Mouse (Mus musculus): ENCODE data around the gene Ddx41.

The Ddx41 gene

DNA sequence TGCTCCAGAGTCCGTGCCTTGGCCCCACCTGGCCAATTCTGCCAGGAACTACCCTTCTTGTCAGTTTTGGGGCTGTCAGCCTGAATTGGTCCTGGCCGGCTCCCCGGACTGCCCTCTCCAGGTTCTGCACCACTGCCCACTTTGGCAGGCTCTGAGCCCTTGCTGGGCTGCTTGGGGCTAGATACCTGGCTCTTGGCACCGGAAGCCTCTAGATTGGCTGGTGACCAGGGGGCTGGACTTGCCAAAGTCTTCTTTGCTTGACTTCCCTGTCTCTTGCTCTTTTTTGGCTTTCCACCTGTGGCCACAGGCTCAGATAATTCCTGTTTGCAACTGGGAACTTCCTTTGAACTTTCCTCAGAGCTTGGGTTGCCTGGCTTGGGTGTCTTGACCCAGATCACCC, 6.4 kb upstream of the Ddx41 start:
- no peak for DNase-seq (ENCODE audit: low spot score in 2 of 2)

DNA sequence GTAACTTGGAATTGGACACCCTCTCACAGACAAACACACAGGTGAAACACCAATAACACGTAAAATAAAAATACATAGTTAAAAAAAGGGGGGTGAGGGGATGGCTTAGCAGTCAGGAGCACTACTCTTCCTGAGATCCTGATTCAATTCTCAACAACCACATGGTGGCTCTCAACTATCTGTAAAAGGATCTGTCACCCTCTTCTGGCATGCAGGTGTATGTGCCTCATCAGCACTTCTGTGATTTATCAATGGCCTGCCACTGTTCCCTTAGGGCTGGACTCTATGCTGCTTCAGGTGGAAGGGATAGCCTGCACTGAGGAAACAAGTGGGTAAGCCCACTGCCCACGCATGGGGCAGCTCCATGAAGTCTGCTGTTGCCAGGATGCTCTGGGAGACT, 4.5 kb upstream of the Ddx41 start:
- peak; percentile 37 to 46 for DNase-seq (ENCODE audit: low spot score in 2 of 2)

DNA sequence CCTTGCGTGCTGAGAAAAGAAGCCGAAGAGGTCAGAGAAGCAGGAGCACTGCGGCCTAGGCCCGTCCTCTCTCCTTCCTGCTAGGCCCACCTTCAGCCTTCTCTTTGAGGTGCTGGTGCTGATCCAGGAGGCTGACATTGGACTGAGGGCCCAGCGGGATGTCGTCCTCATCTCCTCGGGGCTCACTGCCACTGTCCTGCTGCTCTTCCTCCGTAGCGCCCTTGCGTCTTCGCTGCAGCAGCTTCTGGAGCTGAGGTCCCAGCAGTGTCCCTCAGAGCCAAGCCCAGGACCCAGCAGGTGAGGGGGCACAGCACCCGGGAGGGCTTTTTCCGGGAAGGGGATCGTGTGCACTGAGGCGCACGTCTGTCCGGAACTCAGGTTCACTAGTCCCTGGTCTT, 663 bp downstream of the Ddx41 start:
- DNase-seq (ENCODE audit: low spot score in 2 of 2), result no peak

DNA sequence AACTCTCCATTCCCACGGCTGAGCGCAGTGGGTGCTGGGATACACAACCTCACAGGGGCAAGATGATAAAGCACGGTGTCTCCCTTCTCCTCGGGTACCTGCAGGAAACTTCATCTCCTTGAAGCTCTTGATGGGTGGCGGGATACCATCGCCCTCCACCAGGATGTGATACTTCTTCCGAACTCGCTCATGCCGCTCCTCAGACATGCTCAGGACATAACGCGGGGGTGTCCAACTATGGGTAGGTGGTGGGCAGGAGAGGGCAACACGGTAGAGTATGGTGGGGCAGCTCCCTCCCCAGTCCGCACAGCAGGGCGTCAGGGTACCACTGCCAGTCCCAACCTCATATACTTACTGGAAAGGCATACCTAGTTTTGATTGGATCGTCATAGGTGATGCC, 1.3 kb downstream of the Ddx41 start:
- no peak for DNase-seq (ENCODE audit: low spot score in 2 of 2)

DNA sequence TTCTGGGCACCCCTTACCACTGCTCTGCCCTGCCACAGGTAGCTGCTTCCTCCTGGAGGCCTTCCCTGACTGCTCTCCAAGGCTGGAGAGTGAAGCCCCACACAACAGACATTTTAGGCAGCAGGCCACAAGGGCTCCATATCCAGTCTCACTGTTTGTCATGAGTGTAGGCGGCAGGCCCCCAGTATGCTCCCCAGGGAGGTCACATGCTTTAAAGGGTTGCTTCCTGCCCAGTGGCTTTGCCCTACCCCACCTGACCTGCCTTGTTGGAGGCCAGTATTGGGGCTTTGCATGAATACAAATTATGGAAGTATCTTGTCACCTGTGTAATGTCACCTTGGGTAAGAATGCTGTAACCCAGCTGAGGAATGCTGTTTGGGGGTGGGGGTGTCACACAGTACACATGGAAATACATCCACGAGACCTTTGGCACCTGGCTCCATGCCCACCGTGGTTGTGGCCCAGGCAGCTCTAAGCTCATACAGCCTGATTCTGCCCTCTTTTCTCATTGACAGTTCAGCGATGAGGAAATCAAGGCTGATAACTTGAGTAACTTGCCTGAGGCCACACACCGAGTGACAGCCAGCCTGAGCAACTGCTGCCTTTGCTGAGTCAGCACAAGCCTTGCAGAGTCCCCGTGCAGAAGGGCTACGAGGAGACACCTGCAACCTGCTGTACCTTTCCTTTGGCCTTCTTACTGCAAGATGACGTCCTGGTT, 7.1 kb downstream of the Ddx41 start, which contains the start of gene Dok3:
Gene Dok3, minus strand, starts transcription at position 99 of the 718 bp plus-strand sequence.
- peak; percentile 92 to 93 for DNase-seq (ENCODE audit: low spot score in 2 of 2)

DNA sequence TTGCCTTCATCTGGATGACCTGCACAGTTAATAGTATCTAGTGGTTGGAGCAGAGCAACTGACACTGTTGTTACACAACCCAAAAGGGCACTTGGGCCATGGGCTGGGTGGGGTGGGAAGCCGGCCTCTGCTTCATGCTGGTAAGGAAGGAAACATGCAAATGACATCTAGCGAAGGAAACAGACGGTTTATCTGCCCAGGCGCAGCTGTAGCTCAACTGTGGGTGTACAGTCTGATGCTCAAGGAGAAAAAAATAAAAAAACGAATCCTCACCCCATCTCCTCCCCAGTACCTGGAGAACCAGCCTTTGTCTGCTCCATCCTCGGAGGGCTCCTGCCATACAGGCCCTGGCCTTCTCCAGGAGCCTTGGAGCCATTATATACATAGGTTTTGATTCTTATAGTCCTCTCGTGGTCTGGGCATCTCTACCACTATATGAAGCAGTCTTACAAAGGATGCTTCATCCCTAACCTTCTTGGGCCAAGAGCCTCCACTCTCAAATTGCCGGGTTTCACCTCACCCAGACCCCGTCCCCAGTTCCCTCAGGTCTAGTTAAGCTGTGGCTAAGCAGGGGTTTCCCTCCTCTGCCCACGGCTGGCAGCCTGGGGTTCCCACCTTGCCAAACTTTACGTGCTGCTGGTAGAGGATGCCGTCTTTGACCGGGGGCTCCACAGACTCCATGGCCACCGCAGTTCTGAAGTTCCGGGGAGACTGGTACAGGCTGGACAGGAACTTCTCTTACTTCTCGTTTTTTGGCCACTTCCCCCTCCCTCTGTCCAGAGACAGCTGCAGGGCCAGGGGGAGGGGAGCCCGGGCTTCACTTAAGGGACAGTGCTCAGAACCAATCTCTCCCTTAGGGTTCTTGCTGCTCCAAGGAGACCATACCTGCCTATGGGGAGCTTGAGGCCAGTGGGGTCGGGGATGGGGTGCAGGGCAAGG, 8.4 kb downstream of the Ddx41 start:
- DNase-seq (ENCODE audit: low spot score in 2 of 2), result peak; percentile 79 to 80

DNA sequence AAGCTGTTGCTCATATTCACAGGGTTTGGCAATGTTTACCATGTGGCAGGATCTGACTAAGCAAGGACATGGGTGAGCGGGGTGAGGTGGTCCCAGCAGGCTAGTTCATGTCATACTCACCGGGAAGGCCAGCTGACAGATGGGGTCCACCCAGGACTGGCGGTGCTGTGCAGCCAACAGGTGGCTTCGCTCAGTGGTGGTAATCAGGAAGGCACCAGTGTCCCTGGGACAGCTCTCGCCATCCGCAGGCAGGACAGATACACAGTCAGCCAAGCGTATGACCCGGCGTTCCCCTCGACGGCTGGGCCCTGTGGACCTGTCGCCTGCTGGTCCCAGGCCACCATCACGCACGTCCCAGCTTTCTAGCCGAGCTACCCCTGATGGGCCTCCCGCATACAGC, 9.2 kb downstream of the Ddx41 start:
- peak; percentile 40 to 47 for DNase-seq (ENCODE audit: low spot score in 2 of 2)

DNA sequence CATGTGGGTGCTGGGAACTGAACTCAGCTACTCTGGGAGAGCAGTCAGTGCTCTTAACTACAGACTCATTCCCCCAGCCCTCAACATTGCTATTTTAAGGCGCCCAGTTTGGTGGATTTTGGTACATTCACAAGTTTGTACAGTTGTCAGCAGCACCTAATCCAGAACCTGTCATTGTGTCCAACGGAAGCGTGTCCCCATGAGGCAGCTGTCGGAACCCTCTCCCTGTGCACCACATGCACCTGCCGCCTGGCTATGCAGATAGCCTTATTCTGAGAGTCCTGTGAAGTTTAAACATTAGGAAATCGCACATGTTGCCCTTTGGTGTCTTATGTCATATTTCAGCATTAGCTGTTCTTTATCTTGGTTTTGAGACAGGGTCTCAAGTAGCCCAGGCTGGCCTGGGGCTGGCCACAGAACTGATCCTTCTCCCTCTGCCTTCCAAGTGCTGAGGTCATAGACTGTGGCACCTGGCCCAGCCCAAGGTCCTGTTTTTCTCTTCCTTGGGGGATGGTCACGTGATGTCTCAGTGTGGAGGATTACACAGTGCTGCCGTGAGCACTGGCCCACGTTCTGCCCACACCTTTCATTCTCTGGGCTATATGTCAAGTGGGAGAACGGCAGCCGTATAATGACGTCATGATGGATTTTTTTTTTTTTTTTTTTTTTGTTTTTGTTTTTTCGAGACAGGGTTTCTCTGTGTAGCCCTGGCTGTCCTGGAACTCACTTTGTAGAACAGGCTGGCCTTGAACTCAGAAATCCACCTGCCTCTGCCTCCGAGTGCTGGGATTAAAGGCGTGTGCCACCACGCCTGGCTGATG, 10.5 kb downstream of the Ddx41 start:
- DNase-seq (ENCODE audit: low spot score in 2 of 2), result no peak

DNA sequence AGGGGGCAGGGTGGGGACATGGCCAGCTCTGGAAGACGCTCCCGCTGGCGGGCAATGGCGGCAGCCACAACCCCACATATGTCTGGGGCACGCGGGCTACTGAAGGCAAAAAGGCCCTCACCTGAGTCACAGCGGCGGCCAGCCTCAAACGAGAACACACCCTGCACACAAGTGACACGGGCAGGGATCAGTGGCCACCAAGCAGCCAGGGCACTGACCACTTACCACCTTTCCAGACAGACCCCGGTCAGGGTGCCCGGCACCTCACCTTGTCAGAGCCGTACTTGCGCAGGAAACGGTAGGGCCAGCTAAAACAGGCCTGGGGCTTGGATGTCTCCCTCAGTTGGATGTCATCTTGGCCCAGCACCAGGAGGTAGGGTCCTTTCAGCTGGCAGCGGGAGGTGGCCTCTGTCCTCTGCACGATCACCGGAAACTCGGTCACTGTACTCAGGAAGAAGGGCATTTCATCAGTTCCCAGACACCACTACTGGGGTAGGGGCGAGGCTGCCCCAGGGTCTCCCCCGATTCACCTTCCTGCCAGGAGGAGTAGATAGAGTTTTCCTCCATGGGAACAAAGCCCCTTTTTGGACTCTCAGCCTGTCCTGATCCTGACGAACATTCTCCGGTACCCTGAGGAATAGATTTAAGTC, 12.4 kb downstream of the Ddx41 start:
- DNase-seq (ENCODE audit: low spot score in 2 of 2), result no peak

DNA sequence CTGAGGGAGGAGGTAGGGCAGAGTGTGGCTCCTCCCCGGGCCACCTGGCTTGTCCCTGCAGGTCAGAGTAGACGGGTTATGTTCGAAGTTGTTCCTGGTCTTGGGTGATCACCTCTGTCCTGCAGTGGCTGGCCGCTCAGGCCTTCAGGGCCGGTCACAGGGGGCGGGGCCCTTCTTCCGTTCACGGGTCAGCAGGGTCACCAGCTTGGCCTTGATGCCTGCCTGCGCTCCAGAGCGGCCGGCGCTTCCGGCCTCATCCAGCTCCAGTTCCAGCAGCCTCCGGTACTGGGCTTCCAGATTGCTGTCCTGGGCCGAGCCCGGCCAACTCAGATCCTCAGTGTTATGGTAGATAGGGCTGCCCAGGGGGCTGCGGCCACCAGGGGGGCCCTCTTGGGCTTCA, 13.2 kb downstream of the Ddx41 start:
- peak in 1 of 2 experiments; percentile 25 for DNase-seq (ENCODE audit: low spot score in 2 of 2)

DNA sequence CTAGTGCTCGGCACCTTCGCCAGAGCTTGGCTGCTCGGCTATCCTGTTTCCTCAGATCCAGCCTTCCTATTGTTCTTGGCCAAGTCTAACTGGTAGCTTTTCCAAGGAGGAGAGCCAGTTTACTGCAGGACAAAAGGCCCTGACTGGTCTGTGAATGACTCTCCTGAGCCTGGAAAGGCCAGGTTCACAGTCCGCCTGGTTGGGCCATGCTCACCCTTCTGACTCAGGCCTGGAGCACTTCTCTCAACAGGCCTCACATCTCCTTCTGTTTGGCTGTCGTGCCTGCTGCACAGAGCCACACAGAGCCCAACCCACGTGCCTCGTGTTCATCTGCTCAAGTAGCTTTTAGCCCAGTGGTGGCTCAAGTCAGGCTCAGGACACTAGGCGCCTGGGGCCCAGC, 13.7 kb downstream of the Ddx41 start:
- DNase-seq (ENCODE audit: low spot score in 2 of 2), result no peak

DNA sequence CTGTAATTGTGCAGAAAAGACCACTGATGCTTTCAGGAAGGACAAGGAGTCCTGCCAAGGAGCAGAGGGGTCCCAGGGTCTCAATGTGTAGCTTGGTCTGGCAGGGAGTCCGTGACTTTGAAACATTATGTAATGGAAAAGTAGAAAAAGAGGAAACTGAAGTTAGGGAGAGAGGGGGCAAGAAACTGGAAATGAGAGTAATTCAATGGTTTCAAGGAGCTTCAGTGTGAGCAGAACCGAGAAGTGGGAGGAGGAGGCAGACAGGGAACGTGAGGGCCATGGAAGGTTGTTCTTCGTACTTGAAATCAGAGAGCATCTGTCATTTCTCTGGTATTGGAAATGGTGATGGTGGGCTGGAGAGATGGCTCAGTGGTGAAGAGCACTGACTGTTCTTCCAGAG, 16.9 kb downstream of the Ddx41 start:
- no peak for DNase-seq (ENCODE audit: low spot score in 2 of 2)

DNA sequence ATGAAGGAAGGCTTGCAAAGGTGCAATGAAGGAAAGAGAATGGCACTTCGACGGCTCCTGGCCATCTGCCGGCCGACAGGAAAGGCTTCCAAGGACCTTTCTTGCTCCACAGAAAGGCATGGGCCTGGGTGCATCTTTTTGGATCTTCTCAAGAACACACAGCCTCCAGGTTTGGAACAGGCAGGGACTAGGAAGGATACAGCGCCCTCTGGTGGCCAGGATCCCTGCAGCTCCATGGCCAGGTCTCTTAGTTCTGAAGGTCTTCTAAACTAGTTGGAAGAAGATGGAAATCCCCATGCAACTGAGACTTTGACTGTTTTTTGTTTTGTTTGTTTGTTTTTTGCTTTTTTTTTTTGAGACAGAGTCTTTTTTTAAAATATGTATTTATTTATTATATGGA, 19.5 kb downstream of the Ddx41 start:
- DNase-seq (ENCODE audit: low spot score in 2 of 2), result peak; percentile 71 to 77

DNA sequence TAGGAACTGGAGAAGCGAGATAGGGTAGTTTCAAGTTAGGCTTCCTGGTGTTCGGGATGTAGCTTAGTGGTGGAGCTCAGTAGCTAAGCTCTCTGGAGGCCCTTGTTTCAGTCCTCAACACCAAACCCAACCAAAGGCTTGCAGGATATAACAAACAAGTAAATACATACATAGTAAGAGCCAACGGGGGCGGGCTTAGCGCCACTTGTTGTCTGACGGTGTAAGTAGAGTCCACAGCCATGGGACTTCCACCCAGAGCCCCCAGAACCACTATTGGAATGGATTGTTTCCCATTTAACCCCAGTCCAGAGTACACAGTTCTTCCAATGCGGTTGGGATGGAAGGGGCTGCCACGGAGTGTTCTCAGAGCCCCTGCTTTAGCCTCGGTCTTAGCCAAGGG, 22.6 kb downstream of the Ddx41 start:
- no peak for DNase-seq (ENCODE audit: low spot score in 2 of 2)

DNA sequence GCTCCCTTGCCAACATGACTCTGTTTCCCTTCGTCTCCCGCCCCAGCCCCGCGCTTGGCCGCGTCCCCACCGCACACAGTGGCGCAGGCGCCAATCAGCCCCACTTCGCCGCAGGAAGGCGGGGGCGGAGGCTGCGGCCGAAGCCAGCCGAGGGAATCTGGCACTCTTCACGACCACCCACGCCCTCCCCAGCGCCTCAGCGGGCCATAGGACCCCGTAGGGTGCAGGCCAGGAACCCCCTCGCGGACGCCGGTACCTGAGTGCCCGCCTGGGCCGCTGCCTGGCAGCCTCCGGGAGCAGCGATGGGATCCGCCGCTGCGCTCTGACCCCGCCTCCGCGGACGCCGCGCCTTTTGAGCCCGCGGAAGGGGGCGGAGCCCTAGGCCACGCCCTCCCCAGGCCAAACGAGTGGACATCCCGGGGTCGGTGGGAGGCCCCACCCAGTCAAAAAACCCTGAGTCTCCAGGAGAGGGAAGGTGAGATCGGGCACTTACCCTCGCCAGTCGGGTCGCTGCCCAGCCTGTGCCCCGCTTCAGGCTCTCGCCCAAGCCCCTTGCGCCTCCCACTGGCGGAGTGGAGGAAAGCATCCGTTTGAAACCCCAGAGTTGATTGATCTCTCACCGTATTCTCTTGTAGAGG, 23.2 kb downstream of the Ddx41 start, which contains the start of gene Pdlim7:
Gene Pdlim7, minus strand, starts transcription at position 566 of the 638 bp plus-strand sequence.
- peak; percentile 76 to 81 for DNase-seq (ENCODE audit: low spot score in 2 of 2)

DNA sequence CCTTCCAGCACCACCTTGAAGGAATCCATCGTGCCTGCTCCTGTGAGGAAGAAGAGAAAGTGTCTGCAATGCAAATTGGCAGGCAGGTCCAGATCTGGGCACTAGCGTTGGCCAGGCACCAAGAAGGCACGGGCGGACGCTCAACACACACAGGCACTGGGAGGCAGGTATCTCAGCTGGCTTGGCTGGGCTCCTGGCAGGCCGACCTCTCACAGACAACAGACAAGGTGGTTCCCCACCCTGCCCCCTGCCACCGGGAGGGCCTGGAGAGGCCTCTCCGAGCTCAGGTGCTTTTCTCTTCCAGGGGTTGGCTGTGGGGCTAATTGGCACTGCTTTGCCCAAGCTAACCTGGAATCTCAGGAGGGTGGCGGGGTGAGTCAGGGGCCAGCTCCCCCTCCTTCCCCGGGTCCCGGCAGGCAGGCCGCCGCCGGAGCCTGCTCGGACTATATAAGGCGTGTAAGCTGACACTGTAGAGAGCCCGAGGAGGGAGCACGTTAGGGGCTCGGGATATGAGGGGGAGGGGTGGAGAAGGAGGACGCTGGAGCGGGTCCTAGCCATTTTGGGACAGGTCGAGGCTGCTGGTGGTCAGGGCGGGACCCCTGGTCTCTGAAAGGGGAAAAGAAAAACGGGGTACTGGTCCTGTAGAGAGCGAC, 24.0 kb downstream of the Ddx41 start:
- DNase-seq (ENCODE audit: low spot score in 2 of 2), result no peak

DNA sequence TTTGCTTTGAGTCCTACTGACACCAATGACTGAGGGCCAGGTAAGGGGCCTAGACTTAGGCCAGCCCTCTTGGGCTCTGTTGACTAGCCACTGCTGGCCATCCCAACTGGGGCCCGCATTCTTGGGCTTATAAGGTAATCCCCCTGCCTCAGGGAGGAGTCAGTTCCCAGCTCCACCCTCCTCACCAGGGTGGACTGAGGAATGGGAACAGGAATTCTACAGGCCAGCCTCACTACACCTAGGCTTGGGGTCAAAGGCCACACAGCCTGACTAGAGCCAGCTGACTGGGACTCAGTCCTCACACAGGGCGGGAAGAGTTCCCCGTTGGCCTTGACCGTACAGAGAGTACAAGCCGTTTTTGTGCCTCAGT, 25.0 kb downstream of the Ddx41 start:
- DNase-seq (ENCODE audit: low spot score in 2 of 2), result no peak

DNA sequence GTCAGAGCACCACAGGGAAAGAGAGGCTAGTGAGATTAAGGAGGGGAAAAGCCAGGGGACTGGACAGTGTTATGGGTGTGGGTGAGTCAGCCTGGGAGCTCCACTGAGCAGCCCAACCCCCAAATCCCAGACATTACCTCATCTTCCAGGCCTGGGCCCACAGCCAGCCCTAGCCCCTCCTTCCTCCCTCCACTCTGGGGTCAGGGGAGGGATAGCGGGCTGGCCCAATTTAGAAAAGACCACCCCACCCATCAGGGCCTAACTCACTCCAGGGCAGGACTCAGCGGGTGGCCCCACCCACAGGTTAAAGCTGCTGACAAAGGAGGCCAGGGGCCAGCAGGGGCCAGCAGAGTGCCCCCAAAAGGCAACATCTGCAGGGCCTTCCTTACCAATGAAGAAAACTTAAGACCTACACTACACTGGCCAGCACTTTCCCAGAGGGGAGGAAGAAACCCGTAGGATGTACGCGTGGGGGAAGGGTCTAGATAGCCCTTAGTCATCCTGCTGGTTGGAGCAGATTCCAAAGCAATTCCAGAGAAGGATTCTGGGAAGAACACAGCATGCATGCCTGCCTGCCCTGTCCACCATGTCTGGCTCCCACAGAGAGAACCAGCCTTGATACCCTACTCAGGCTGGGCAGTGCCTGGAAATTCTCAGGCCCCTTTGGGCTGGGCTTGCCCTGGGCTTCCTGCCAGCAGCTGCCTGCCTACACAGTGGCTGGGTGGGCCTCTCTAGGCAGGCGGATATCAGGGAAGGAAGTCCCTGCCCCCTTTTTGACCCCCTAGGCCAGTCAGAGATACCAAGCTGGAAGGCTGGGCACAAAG, 25.6 kb downstream of the Ddx41 start:
- DNase-seq (ENCODE audit: low spot score in 2 of 2), result peak; percentile 34 to 36

DNA sequence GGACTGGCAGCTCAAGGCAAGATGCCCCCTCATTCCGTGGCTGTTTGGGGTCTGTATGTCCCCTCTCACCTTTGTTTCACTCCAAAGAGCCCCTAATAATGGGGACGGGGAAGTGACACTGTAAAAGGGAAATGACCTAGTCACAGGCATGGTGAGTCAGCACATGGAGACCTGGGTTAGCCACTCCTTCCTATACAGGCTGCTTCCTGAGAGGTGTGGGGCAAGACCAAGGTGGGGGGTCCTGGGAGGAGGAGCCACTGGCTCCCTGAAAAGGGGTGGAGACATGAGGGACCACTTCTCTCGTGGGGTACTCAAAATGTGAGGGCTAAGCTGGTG, 26.2 kb downstream of the Ddx41 start:
- DNase-seq (ENCODE audit: low spot score in 2 of 2), result no peak

DNA sequence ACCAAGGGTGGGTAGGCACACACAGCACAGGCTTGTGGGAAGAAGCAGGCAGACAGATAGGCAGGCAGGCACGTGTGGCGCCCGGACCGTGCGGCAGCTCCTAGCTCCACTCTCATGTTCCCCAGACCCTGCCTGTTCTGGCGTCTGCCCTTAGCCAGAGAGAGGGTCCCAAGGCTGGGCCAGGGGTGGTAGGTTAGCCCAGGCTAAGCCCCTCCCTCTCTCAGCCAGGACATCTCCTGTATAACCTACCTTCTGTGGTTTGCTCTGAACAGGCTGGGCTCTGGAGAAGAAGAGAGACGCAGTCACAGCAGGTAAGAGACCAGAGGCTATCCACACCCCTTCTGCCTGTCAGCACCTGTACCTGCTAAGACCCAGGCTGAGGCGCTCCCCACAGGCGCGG, 27.9 kb downstream of the Ddx41 start:
- no peak for DNase-seq (ENCODE audit: low spot score in 2 of 2)
